Mouse (Mus musculus): Measurements from ENCODE around the gene Thbs2. TPM values are rescaled to one million over a fixed set of nuclear protein-coding genes. Genes with fewer than 3 reads are reported as not detected.

The Thbs2 gene
- 3.7 and 4.5 TPM in 2 replicates for total RNA-seq (2012; rRNA removed)

DNA sequence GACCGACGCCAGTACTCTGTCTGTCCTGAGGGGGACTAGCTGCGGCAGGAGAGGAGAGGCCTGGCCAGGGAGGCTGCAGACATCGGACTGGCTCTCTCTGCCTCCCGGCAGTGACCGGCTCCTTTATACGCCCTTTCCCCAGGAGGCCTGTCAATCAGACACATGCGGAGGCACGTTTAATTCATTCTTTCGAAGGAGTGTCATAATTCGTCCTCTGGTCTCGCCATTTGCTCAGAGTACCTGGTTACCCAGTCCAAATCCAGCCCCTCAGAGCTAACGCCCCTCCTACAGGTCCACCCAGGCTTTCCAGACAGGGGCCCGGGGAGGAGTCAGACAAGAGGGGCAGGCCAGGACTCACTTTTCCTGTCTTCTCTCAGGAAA is at the start of gene Thbs2:
Gene Thbs2 (minus strand): TSS at position 242 of the 381 bp plus-strand sequence.
- Histone ChIP-seq H3K36me3 (ENCODE audit: control insufficient read depth, insufficient read depth, low read length, poor library complexity, severe bottlenecking) (no peaks in the 10 kb centered on the region), H3K4me1 (ENCODE audit: control insufficient read depth in 2 of 2, insufficient read depth in 2 of 2, low read length in 2 of 2, poor library complexity in 1 of 2) (peaks cover 0 to 9% of the 10 kb centered on the region in 2 experiments; a peak in 2 of 4 replicates), H3K9me3 (ENCODE audit: control insufficient read depth, insufficient read depth, low read depth, low read length) (no peaks in the 10 kb centered on the region), H3K4me3 (ENCODE audit: insufficient read depth in 1 of 2, low read depth in 1 of 2, low read length in 2 of 2, poor library complexity in 1 of 2, severe bottlenecking in 1 of 2) (peak within 1 kb of the TSS; percentile 5 to 15; a peak in 1 of 4 replicates), H3K9ac (ENCODE audit: insufficient read depth, low read depth, low read length, poor library complexity, severe bottlenecking) (no peak within 1 kb of the TSS; the same call in 1 of the 2 replicates), H3K27ac (ENCODE audit: insufficient read depth, low read depth, low read length, poor library complexity, severe bottlenecking) (no peak within 1 kb of the TSS; the same call in 1 of the 2 replicates)
- in situ Hi-C loops (cut with MboI; ENCODE audit: low sequenced_read_pairs in 2 of 2, unreplicated experiment in 2 of 2): no loop called here
- DNase-seq (ENCODE audit: low read depth, low spot score): peak; percentile 13
- TF ChIP-seq HCFC1 (IDR thresholded peaks at IDR 0.05; ENCODE audit: borderline replicate concordance, insufficient read depth, low read length) (no peak), ZNF384 (IDR thresholded peaks at IDR 0.05; ENCODE audit: low read depth, low read length) (no peak), CHD2 (IDR thresholded peaks at IDR 0.05; ENCODE audit: low read depth, low read length) (no peak), MAFK (IDR thresholded peaks at IDR 0.05; ENCODE audit: insufficient read depth, low read depth, low read length) (no peak)

DNA sequence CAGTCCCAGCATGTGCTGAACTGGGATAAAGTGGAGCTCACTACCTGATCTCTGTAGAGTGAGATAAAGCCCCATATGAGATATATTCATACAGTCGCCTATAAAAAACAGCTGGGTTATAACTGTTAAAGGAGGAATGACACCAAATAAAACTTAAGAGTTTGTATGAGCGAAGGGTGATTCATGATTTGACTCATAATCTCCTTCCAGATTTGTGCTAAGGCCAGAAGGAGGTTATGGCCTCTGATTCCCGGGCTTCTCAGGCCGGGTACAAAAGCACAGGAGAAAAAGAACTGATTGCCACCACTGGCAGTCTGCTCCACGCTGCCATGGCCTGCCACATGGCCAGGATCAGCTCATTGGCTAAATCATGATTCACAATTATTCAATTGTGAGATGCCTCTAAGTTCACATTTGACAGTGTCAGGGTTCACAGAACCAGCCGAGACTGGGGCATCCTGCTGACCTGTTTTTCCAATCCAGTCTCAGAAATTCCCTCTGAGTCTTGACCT is 41.5 kb upstream of the Thbs2 start:
- Histone ChIP-seq H3K4me3 (ENCODE audit: insufficient read depth in 1 of 2, low read depth in 1 of 2, low read length in 2 of 2, poor library complexity in 1 of 2, severe bottlenecking in 1 of 2) (no peak overlapping the region), H3K9me3 (ENCODE audit: control insufficient read depth, insufficient read depth, low read depth, low read length) (no peaks in the 10 kb centered on the region), H3K9ac (ENCODE audit: insufficient read depth, low read depth, low read length, poor library complexity, severe bottlenecking) (no peak overlapping the region), H3K4me1 (ENCODE audit: control insufficient read depth in 2 of 2, insufficient read depth in 2 of 2, low read length in 2 of 2, poor library complexity in 1 of 2) (no peaks in the 10 kb centered on the region), H3K27ac (ENCODE audit: insufficient read depth, low read depth, low read length, poor library complexity, severe bottlenecking) (no peak overlapping the region), H3K36me3 (ENCODE audit: control insufficient read depth, insufficient read depth, low read length, poor library complexity, severe bottlenecking) (no peaks in the 10 kb centered on the region)
- no peak for DNase-seq (ENCODE audit: low read depth, low spot score)
- in situ Hi-C loops (cut with MboI; ENCODE audit: low sequenced_read_pairs in 2 of 2, unreplicated experiment in 2 of 2): no loop called here
- no peak for TF ChIP-seq MAFK (IDR thresholded peaks at IDR 0.05; ENCODE audit: insufficient read depth, low read depth, low read length)
- TF ChIP-seq ZC3H11A (IDR thresholded peaks at IDR 0.05; ENCODE audit: borderline replicate concordance, low read depth, low read length): no peak
- TF ChIP-seq HCFC1 (IDR thresholded peaks at IDR 0.05; ENCODE audit: borderline replicate concordance, insufficient read depth, low read length): no peak
- no peak for TF ChIP-seq CHD2 (IDR thresholded peaks at IDR 0.05; ENCODE audit: low read depth, low read length)
- no peak for TF ChIP-seq ZNF384 (IDR thresholded peaks at IDR 0.05; ENCODE audit: low read depth, low read length)

DNA sequence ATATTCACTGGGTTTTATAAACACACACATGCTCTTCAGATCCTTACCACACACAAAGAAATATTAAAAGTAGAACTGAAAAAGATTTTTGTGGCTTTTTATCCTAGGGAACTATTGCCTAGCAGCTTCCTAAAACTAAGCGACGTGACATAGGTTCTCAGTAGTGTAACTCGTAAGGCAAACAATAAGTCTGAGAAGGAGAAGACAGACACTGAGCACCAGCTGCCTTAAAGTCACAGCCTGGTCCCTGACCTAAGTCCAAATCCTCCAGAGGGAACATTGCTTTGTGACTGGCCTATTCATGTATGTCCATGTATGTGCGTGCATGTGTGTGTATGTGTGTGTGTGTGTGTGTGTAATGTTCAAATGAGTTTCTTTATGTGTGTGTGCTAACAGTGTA is 40.3 kb upstream of the Thbs2 start:
- no peak for DNase-seq (ENCODE audit: low read depth, low spot score)
- Histone ChIP-seq H3K4me3 (ENCODE audit: insufficient read depth in 1 of 2, low read depth in 1 of 2, low read length in 2 of 2, poor library complexity in 1 of 2, severe bottlenecking in 1 of 2) (no peak overlapping the region), H3K27ac (ENCODE audit: insufficient read depth, low read depth, low read length, poor library complexity, severe bottlenecking) (no peak overlapping the region), H3K9ac (ENCODE audit: insufficient read depth, low read depth, low read length, poor library complexity, severe bottlenecking) (no peak overlapping the region), H3K36me3 (ENCODE audit: control insufficient read depth, insufficient read depth, low read length, poor library complexity, severe bottlenecking) (no peaks in the 10 kb centered on the region), H3K9me3 (ENCODE audit: control insufficient read depth, insufficient read depth, low read depth, low read length) (no peaks in the 10 kb centered on the region), H3K4me1 (ENCODE audit: control insufficient read depth in 2 of 2, insufficient read depth in 2 of 2, low read length in 2 of 2, poor library complexity in 1 of 2) (no peaks in the 10 kb centered on the region)
- TF ChIP-seq ZNF384 (IDR thresholded peaks at IDR 0.05; ENCODE audit: low read depth, low read length): no peak
- TF ChIP-seq CHD2 (IDR thresholded peaks at IDR 0.05; ENCODE audit: low read depth, low read length): no peak
- no peak for TF ChIP-seq ZC3H11A (IDR thresholded peaks at IDR 0.05; ENCODE audit: borderline replicate concordance, low read depth, low read length)
- TF ChIP-seq HCFC1 (IDR thresholded peaks at IDR 0.05; ENCODE audit: borderline replicate concordance, insufficient read depth, low read length): no peak
- no peak for TF ChIP-seq MAFK (IDR thresholded peaks at IDR 0.05; ENCODE audit: insufficient read depth, low read depth, low read length)
- in situ Hi-C loops (cut with MboI; ENCODE audit: low sequenced_read_pairs in 2 of 2, unreplicated experiment in 2 of 2): no loop called here

- no peak overlapping the region for H3K4me3 ChIP-seq (ENCODE audit: insufficient read depth in 1 of 2, low read depth in 1 of 2, low read length in 2 of 2, poor library complexity in 1 of 2, severe bottlenecking in 1 of 2)
- no peaks in the 10 kb centered on the region for H3K36me3 ChIP-seq (ENCODE audit: control insufficient read depth, insufficient read depth, low read length, poor library complexity, severe bottlenecking)
- H3K4me1 ChIP-seq (ENCODE audit: control insufficient read depth in 2 of 2, insufficient read depth in 2 of 2, low read length in 2 of 2, poor library complexity in 1 of 2): no peaks in the 10 kb centered on the region
- no peak for DNase-seq (ENCODE audit: low read depth, low spot score)
- H3K9me3 ChIP-seq (ENCODE audit: control insufficient read depth, insufficient read depth, low read depth, low read length): no peaks in the 10 kb centered on the region
- H3K9ac ChIP-seq (ENCODE audit: insufficient read depth, low read depth, low read length, poor library complexity, severe bottlenecking): no peak overlapping the region
- in situ Hi-C loops (cut with MboI; ENCODE audit: low sequenced_read_pairs in 2 of 2, unreplicated experiment in 2 of 2): no loop called here
- TF ChIP-seq MAFK (IDR thresholded peaks at IDR 0.05; ENCODE audit: insufficient read depth, low read depth, low read length) (no peak), ZC3H11A (IDR thresholded peaks at IDR 0.05; ENCODE audit: borderline replicate concordance, low read depth, low read length) (no peak), ZNF384 (IDR thresholded peaks at IDR 0.05; ENCODE audit: low read depth, low read length) (no peak), CHD2 (IDR thresholded peaks at IDR 0.05; ENCODE audit: low read depth, low read length) (no peak), HCFC1 (IDR thresholded peaks at IDR 0.05; ENCODE audit: borderline replicate concordance, insufficient read depth, low read length) (no peak)
- no peak overlapping the region for H3K27ac ChIP-seq (ENCODE audit: insufficient read depth, low read depth, low read length, poor library complexity, severe bottlenecking)
These were observed 39.9 kb upstream of the Thbs2 start for GRCm38 (mm10) chr17:14733941-14734340.

DNA sequence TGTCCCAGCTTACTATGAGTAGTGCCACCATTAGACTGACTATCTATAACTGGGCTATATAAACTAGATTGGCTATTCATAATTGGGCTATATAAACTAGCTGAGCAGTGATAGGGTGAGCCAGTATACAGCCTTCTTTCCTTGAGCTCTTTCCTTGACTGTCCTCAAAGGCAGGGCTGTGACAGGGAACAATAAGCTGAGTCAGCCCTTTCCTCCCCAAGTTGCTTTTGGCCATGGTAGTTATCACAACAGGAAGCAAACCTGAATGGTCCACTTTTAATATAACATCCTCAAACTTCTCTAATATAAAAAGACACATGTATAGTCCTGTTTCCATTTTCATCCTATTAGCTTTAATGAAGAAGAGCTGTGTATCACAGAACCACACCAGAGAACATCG is 39.0 kb upstream of the Thbs2 start:
- no peak for DNase-seq (ENCODE audit: low read depth, low spot score)
- Histone ChIP-seq H3K9ac (ENCODE audit: insufficient read depth, low read depth, low read length, poor library complexity, severe bottlenecking) (no peak overlapping the region), H3K27ac (ENCODE audit: insufficient read depth, low read depth, low read length, poor library complexity, severe bottlenecking) (no peak overlapping the region), H3K9me3 (ENCODE audit: control insufficient read depth, insufficient read depth, low read depth, low read length) (no peaks in the 10 kb centered on the region), H3K4me3 (ENCODE audit: insufficient read depth in 1 of 2, low read depth in 1 of 2, low read length in 2 of 2, poor library complexity in 1 of 2, severe bottlenecking in 1 of 2) (no peak overlapping the region), H3K36me3 (ENCODE audit: control insufficient read depth, insufficient read depth, low read length, poor library complexity, severe bottlenecking) (no peaks in the 10 kb centered on the region), H3K4me1 (ENCODE audit: control insufficient read depth in 2 of 2, insufficient read depth in 2 of 2, low read length in 2 of 2, poor library complexity in 1 of 2) (no peaks in the 10 kb centered on the region)
- no peak for TF ChIP-seq ZC3H11A (IDR thresholded peaks at IDR 0.05; ENCODE audit: borderline replicate concordance, low read depth, low read length)
- TF ChIP-seq MAFK (IDR thresholded peaks at IDR 0.05; ENCODE audit: insufficient read depth, low read depth, low read length): peak; percentile 73
- no peak for TF ChIP-seq CHD2 (IDR thresholded peaks at IDR 0.05; ENCODE audit: low read depth, low read length)
- no peak for TF ChIP-seq ZNF384 (IDR thresholded peaks at IDR 0.05; ENCODE audit: low read depth, low read length)
- no peak for TF ChIP-seq HCFC1 (IDR thresholded peaks at IDR 0.05; ENCODE audit: borderline replicate concordance, insufficient read depth, low read length)
- in situ Hi-C loops (cut with MboI; ENCODE audit: low sequenced_read_pairs in 2 of 2, unreplicated experiment in 2 of 2): no loop called here
